Mouse (Mus musculus) liver, postnatal 0 days (tissue): ENCODE measurements around the gene Olfm3. TPM values are rescaled to one million over a fixed set of nuclear protein-coding genes. Genes with fewer than 3 reads are reported as not detected.

ENCODE experiments used
- ATAC-seq: fragments of 200-750 bp; cut with Nextera tagmentation; 2 replicates; pipeline ENCODE4 v1.8.0; 2017; ENCODE audit warnings: mild to moderate bottlenecking, moderate library complexity
- DNase-seq: peaks from one replicate; pipeline ENCODE4 v3.0.0-alpha.2; 2016
- H3K27ac ChIP-seq: fragments of 300-500 bp; sonication (generic); 2 replicates; pipeline ENCODE4 v1.5.1; 2014; ENCODE audit warnings: antibody characterized with exemption, moderate library complexity, mild to moderate bottlenecking, low read depth
- H3K27me3 ChIP-seq: fragments of 300-500 bp; sonication (generic); 2 replicates; pipeline ENCODE4 v1.6.1; 2014; ENCODE audit warnings: low read length, control low read depth, mixed read lengths; ENCODE audit not compliant: insufficient read depth
- H3K36me3 ChIP-seq: fragments of 300-500 bp; sonication (generic); replicated peaks from 2 replicates; pipeline ENCODE4 v1.6.1; 2014; ENCODE audit warnings: mild to moderate bottlenecking, control low read depth, low read length, moderate library complexity, mixed read lengths; ENCODE audit not compliant: insufficient read depth
- H3K4me1 ChIP-seq: fragments of 300-500 bp; sonication (generic); 2 replicates; pipeline ENCODE4 v1.6.1; 2014; ENCODE audit warnings: antibody characterized with exemption, mild to moderate bottlenecking, control low read depth; ENCODE audit not compliant: insufficient read depth
- H3K4me2 ChIP-seq: fragments of 300-500 bp; sonication (generic); 2 replicates; pipeline ENCODE4 v1.6.1; 2014; ENCODE audit warnings: low read depth, mild to moderate bottlenecking, low read length, moderate library complexity, mixed read lengths
- H3K4me3 ChIP-seq: fragments of 300-500 bp; sonication (generic); 2 replicates; pipeline ENCODE4 v1.5.1; 2014; ENCODE audit warnings: low read depth, low read length
- H3K9ac ChIP-seq: fragments of 300-500 bp; sonication (generic); replicated peaks from 2 replicates; pipeline ENCODE4 v1.6.1; 2014; ENCODE audit warnings: mild to moderate bottlenecking, moderate library complexity
- H3K9me3 ChIP-seq: fragments of 300-500 bp; sonication (generic); 2 replicates; pipeline ENCODE4 v1.6.1; 2016; ENCODE audit warnings: mild to moderate bottlenecking, control low read depth, low read length, mixed read lengths
- CTCF ChIP-seq: sonication (generic); IDR thresholded peaks from 2 replicates; pipeline ENCODE4 v1.5.1; 2016; ENCODE audit warnings: antibody characterized with exemption, low read depth
- EP300 ChIP-seq: IDR thresholded peaks from 2 replicates; pipeline ENCODE4 v1.6.1; 2016; ENCODE audit warnings: antibody characterized with exemption, low read depth, mild to moderate bottlenecking
- WGBS: fragments of 180-500 bp; shearing (Covaris S2); extraction: QIAGEN DNeasy Blood & Tissue Kit; methylation state at CpG from one replicate; pipeline ENCODE4 v1.1.7; 2014; ENCODE audit not compliant: insufficient replicate concordance; 5-methylcytosine and 5-hydroxymethylcytosine counted together
- polyA plus RNA-seq: library from polyadenylated mRNA; unstranded; fragments of >200 nt; fragmentation: Nextera tagmentation; extraction: Ambion mirVana; gene quantifications from 2 replicates; pipeline ENCODE4 v1.2.1, GENCODE M21; 2015

Gene Olfm3
- polyA plus RNA-seq, 1 experiment from 2014 or later: not detected

- no peaks in the 10 kb centered on the region for H3K27me3 ChIP-seq
- no peak overlapping the region for H3K4me3 ChIP-seq
- WGBS: 77% methylated on average over 3 of the region's 3 CpGs
- TF ChIP-seq CTCF (no peak), EP300 (no peak)
- DNase-seq (no peak), ATAC-seq (no peak)
- H3K9ac ChIP-seq: no peak overlapping the region
- H3K4me2 ChIP-seq: no peak overlapping the region
- no peaks in the 10 kb centered on the region for H3K4me1 ChIP-seq
- no peak overlapping the region for H3K27ac ChIP-seq
- no peaks in the 10 kb centered on the region for H3K36me3 ChIP-seq
- H3K9me3 ChIP-seq: no peaks in the 10 kb centered on the region
These were observed 184.4 kb downstream of the Olfm3 start for GRCm38 (mm10) chr3:115088281-115088680.

GRCm38 (mm10) chr3:115090670-115091069 is 186.8 kb downstream of the Olfm3 start:
- ATAC-seq (no peak), DNase-seq (no peak)
- no peaks in the 10 kb centered on the region for H3K4me1 ChIP-seq
- no peak overlapping the region for H3K4me3 ChIP-seq
- no peak overlapping the region for H3K9ac ChIP-seq
- TF ChIP-seq EP300 (no peak), CTCF (no peak)
- H3K27me3 ChIP-seq: no peaks in the 10 kb centered on the region
- H3K36me3 ChIP-seq: no peaks in the 10 kb centered on the region
- no peak overlapping the region for H3K4me2 ChIP-seq
- H3K9me3 ChIP-seq: no peaks in the 10 kb centered on the region
- no peak overlapping the region for H3K27ac ChIP-seq
- 51% methylated on average over 2 of the region's 2 CpGs for WGBS

- H3K4me2 ChIP-seq: no peak overlapping the region
- no peaks in the 10 kb centered on the region for H3K9me3 ChIP-seq
- H3K27me3 ChIP-seq: no peaks in the 10 kb centered on the region
- ATAC-seq (no peak), DNase-seq (no peak)
- TF ChIP-seq CTCF (no peak), EP300 (no peak)
- no peaks in the 10 kb centered on the region for H3K36me3 ChIP-seq
- H3K9ac ChIP-seq: no peak overlapping the region
- H3K27ac ChIP-seq: no peak overlapping the region
- no peak overlapping the region for H3K4me3 ChIP-seq
- WGBS: 70% methylated on average over 3 of the region's 3 CpGs
- H3K4me1 ChIP-seq: no peaks in the 10 kb centered on the region
These were observed 191.6 kb downstream of the Olfm3 start for GRCm38 (mm10) chr3:115095496-115095895.

- H3K4me1 ChIP-seq: no peaks in the 10 kb centered on the region
- TF ChIP-seq CTCF (no peak), EP300 (no peak)
- H3K9me3 ChIP-seq: no peaks in the 10 kb centered on the region
- no peak overlapping the region for H3K4me3 ChIP-seq
- WGBS: 66% methylated on average over 1 of the region's 1 CpGs
- DNase-seq (no peak), ATAC-seq (no peak)
- H3K36me3 ChIP-seq: no peaks in the 10 kb centered on the region
- no peak overlapping the region for H3K9ac ChIP-seq
- no peak overlapping the region for H3K4me2 ChIP-seq
- H3K27ac ChIP-seq: no peak overlapping the region
- H3K27me3 ChIP-seq: no peaks in the 10 kb centered on the region
These were observed 195.7 kb downstream of the Olfm3 start for GRCm38 (mm10) chr3:115099590-115099989.

- no peak for TF ChIP-seq EP300
- Histone ChIP-seq H3K36me3 (no peaks in the 10 kb centered on the region), H3K9me3 (no peaks in the 10 kb centered on the region), H3K27ac (no peak overlapping the region), H3K27me3 (no peaks in the 10 kb centered on the region), H3K4me2 (no peak overlapping the region), H3K4me1 (no peaks in the 10 kb centered on the region), H3K9ac (no peak overlapping the region), H3K4me3 (no peak overlapping the region)
- WGBS: 78% methylated on average over 2 of the region's 2 CpGs
- DNase-seq: no peak
- no peak for ATAC-seq
These were observed 200.4 kb downstream of the Olfm3 start for GRCm38 (mm10) chr3:115104155-115104801.

GRCm38 (mm10) chr3:115104802-115105493 is 201.1 kb downstream of the Olfm3 start:
- WGBS: 46% methylated on average over 8 of the region's 8 CpGs
- H3K4me2 ChIP-seq: no peak overlapping the region
- H3K36me3 ChIP-seq: no peaks in the 10 kb centered on the region
- ATAC-seq: no peak
- H3K4me1 ChIP-seq: no peaks in the 10 kb centered on the region
- TF ChIP-seq EP300 (no peak), CTCF (no peak)
- no peaks in the 10 kb centered on the region for H3K9me3 ChIP-seq
- no peak overlapping the region for H3K4me3 ChIP-seq
- H3K27ac ChIP-seq: no peak overlapping the region
- H3K27me3 ChIP-seq: no peaks in the 10 kb centered on the region
- no peak for DNase-seq
- H3K9ac ChIP-seq: no peak overlapping the region
